Mouse (Mus musculus) CD8-positive naive resting alpha-beta T cell, adult 2 months (primary cell): ENCODE results near the gene Dynlt1f.
A peak's percentile ranks its signal among the peaks of the same experiment; 100 is the strongest.
"Not testable (repeated sequence)": the region's sequence is repeated elsewhere in the genome, so short reads cannot be mapped to it uniquely, and the experiment has no call there.

Source experiments
- DNase-seq, 2 experiments: peaks; one replicate each; pipeline ENCODE4 v3.0.0; 2022; ENCODE audit warnings: low read depth in 2 of 2, low spot score in 2 of 2

The Dynlt1f gene

DNA sequence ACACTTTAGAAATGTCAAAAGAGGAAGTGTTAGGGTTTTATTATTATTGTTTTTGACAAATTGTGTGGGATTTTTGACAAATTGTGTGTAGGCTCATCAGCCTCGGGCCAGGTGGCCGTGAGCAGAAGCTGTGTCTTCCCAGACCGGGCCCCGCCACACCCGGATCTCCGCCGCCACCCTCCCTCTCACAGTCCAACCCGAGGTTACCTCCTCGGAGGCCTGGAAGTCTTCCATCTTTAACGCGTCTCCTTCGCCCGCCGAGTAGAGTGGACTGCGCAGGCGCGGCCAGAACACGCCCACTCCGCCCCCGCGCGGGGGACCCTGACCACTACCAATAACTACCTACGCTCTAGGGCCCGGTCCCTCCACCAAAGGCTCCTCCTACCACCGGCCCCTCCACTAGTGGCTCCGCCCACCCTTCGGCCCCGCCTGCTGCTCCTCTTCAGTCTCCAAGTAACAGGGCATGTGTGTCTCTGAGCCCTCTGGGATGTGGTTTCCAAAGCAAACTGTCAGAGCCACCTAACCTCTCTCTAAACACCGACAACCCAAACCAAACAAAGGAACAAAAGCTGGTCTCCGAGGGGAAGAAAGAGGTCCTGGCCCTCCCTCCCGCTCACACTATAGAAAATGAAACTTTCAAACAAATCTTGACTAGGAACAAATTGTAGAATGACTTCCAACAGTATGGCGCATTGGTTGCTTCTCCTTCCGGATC is at the start of gene Dynlt1f:
TSS of gene Dynlt1f (minus strand) at position 334 of the 715 bp plus-strand sequence.
- peak; percentile 80 to 85 for DNase-seq

DNA sequence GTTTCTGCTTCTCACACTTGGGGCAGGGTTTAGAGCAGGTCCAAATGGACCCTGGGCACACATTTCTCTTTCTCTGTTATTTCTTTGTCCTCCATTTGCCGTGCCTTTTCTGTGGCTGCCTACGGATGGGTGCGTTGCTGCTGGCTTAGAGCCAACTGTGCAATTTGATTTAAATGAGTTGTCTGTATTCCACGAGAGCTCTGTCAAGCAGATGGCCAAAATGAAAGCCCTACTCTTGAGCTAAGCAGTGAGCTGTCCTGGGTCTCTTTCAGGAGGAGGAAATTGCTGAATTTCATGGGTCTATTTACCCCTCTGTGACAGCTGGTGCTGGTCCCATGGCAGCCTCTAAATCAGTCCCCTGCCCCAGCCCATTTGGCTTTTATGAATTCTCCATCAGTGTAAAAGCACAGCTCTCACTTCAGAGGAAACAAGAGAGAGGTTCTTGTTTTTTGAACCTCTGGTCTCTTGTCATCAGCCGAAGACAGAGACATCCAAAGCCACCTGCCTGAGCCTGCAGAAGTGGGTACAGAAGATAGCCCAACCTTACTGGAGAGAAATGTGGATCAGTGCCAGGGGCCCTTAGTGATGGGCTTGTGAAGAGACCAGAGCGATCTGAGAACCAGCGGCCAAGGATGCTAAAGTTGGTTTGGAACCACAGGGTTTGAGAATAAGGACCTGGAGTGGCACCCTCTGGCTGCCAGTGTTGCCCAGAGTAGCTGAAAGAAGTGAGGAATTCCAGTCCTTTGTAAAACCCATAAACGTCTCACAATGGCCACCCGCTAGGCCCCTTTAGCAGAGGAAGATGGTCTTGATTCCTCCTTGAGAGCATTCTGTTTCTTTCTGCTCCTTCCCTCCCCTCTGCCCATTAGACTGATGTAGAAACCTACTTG is 47.9 kb upstream of the Dynlt1f start:
- not testable (repeated sequence) for DNase-seq

GRCm38 (mm10) chr17:6702625-6703221 is 47.0 kb upstream of the Dynlt1f start:
- DNase-seq, result not testable (repeated sequence)

GRCm38 (mm10) chr17:6700077-6700476 is 44.4 kb upstream of the Dynlt1f start:
- not testable (repeated sequence) for DNase-seq

GRCm38 (mm10) chr17:6699502-6699901 is 43.8 kb upstream of the Dynlt1f start:
- DNase-seq, result not testable (repeated sequence)

GRCm38 (mm10) chr17:6697224-6697775 is 41.6 kb upstream of the Dynlt1f start:
- DNase-seq, result peak; percentile 52 to 59

DNA sequence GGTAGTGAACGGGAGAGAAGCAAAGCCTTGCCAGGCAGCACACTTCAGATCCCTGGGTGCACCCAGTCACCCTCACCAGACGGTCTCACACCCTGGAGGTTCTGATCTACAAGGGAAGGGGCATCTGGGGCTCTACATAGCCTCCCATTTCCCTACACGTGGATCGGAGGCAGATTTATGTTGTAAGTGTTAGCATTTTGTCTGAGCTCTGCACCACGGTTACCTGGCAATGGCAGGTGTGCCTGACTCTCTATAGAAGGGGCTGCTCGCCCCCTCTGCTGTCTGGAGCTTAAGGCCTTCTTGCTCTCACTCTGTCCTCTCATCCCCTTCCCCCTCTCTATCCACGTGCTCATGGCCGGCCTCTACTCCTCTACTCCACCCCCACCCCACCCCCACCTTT is 40.8 kb upstream of the Dynlt1f start:
- DNase-seq, result not testable (repeated sequence)

- not testable (repeated sequence) for DNase-seq
These were observed 40.0 kb upstream of the Dynlt1f start for GRCm38 (mm10) chr17:6695712-6696111.

- peak; percentile 89 to 97 for DNase-seq
These were observed 35.9 kb upstream of the Dynlt1f start for GRCm38 (mm10) chr17:6691596-6691995.

DNA sequence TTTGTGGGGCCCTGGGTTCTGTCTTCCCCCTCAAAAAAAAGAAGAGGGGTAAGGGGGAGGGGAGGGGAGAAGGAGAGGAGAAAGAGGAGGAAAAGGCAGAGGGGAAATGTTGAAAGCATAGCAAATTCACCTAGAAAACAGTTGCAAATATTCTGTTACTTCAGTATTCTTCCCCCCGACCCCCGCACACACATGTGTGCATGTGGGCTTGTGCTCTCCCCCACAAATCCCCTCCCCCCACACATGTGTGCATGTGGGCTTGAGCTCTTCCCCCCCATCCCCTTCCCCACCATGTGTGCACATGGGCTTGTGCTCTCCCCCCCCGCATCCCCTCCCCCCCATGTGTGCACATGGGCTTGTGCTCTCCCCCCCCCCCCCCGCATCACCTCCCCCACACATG is 33.6 kb upstream of the Dynlt1f start:
- DNase-seq, result not testable (repeated sequence)

- DNase-seq, result peak in 1 of 2 experiments; percentile 28
These were observed 30.7 kb upstream of the Dynlt1f start for GRCm38 (mm10) chr17:6686299-6686971.

DNA sequence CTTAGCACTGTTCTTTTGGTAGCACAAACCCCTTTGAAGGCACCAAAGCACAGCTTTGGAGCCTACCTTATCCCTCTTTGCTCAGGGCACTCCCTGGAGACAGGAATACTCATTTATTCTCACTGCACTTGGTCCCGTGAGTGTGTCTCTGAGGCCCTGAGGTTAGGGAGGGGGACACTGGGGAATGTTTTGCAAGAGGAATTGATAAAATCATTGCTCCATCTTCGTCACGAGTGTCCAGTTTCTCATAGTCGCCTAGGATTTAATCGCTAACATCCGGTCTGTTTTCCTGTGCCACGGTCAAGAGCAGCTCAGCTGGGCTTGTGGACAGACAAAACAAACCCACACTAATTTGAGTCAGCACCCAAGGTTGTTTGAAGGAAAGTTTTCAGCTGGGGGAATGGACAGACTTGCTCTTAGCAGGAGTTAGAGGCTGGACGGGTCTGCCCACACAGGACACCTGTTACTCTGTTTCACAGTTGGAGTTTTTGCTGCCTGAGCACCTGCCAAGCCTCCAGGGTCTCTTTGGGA is 29.7 kb upstream of the Dynlt1f start:
- DNase-seq, result not testable (repeated sequence)

DNA sequence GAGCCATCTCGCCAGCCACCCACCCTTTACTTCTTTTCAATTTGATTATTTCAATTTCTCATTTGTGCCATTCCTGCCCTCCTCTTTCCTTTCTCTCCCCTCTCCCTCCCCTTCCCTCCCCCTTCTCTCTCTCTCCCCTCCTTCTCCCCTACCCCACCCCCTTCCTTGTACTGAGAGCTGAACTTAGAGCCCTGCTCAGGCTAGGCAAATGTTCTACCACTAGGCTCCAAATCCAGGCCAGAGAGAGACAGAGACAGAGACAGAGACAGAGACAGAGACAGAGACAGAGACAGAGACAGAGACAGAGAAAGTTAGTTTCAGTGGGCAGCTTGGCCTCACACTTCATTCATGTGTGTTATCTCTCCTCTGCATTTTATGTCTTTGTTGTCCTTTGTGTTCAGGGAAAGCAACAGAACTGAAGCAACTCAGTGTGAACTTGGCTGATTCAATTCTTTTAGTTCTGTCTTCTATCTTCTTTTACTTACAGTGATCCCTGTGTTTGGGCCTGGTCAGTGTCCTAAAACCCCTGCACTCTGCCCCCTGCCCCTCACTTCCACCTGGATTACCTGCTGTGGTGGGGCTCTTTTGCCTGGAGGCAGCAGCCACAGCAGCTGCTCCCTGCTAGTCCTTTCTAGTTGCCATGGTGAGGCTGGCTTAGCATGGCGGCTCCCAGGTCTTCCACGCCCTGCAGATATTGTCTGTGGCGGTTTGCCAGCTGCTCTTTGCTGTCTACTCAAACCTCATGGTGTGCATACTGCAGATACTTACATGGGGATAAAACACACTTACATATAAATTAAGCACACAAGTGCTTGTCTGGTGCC is 29.0 kb upstream of the Dynlt1f start:
- DNase-seq, result not testable (repeated sequence)

DNA sequence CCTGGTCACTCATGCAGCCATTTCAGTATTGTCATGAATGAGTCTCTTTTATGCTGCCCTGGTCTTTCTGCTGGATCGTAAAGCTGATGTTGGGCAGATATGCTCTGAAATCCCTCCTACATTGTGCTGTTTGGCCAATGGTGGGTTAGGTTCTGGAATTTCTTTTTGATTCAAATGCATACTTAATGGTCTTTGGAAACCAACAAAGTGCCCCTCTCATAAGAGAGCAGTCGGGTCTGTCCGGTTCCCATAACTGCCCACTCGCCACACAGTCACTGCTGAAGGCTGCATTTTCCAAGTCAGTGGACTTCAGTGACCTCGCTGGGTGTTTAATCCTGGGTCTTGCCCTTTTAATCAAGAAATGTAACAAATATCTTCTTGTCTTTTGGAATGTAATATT is 28.0 kb upstream of the Dynlt1f start:
- DNase-seq, result not testable (repeated sequence)

GRCm38 (mm10) chr17:6681721-6682120 is 26.0 kb upstream of the Dynlt1f start:
- DNase-seq, result not testable (repeated sequence)

DNA sequence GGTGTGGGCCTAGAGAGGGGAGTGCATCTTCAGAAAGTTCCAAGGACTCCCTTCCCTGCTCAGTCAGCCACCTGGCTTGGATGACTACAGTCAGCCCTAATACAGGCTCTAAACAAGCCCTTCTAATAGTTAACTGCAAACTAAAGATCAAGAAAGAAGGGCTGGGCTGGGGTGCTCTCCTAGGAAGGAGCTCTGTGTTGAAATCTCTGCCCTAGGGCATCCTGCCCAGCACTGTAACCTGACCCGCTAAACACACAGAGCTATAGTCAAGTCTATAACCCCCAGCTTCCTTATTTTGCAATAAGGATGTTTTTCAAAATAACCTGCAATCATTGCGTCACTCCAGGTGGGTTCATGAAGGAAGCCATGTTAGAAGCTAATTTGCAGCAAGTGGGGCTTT is 22.4 kb upstream of the Dynlt1f start:
- not testable (repeated sequence) for DNase-seq

DNA sequence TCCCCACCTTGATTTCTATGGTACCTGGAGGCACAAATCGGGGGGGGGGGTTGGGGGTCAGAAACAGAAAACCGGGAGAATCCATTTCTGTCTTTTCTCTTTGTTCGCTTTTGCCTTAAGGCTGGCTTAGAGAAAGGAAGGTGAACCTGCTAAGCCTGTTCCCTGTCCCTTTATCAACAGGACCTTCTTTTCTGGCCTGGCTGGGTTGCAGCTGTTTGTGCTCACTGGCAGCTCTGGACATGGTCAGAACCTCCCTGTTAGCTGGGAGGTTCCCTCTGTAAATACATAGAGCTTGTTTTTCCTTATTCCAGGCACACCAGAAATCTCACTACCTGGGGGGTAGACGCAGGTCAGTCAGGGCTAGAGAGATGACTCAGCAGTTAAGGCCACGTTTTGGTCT is 18.6 kb upstream of the Dynlt1f start:
- not testable (repeated sequence) for DNase-seq

- not testable (repeated sequence) for DNase-seq
These were observed 12.8 kb upstream of the Dynlt1f start for GRCm38 (mm10) chr17:6668522-6668921.

DNA sequence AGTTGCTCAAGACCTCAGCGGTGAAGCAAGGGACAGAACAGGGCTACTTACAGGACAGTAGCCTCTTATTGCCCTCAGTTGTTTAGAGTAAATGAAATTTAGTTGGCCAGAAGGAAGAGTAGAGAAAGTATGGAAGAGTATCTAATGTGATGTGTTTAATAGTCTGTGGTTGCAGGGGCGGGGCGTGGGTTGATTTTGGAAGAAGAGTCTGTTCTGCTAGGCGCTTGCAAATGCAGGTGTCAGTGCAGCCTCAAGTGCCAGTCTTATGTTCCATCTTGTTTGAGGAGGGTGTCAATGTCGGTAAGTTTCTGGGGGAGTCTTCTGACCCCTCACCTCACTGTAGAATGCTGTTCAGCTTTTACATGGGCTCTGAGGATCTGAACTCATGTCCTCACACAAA is 9.7 kb upstream of the Dynlt1f start:
- not testable (repeated sequence) for DNase-seq

DNA sequence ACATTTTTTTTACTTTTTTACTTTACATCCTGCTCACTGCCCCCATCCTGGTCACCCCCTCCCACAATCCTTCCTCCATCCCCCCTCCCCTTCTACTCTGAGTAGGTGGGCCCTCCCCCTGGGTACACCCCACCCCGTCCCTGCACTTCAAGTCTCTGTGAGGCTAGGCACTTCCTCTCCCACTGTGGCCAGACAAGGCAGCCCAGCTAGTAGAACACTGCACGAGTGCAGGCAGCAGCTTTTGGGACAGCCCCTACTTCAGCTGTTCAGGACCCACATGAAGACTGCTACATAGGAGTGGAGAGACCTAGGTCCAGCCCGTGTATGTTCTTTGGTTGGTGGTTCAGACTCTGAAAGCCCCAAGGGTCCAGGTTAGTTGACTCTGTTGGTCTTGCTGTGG is 7.1 kb upstream of the Dynlt1f start:
- not testable (repeated sequence) for DNase-seq
